Mouse (Mus musculus): ENCODE data around the gene Parp9. TPM values are rescaled to one million over a fixed set of nuclear protein-coding genes. Genes with fewer than 3 reads are reported as not detected.
A peak's percentile ranks its signal among the peaks of the same experiment; 100 is the strongest.
"Not testable (repeated sequence)": the region's sequence is repeated elsewhere in the genome, so short reads cannot be mapped to it uniquely, and the experiment has no call there.

Parp9 gene
- total RNA-seq, 1 experiment from 2014 or later: 14.3 TPM

- DNase-seq: no peak
Measured at GRCm38 (mm10) chr16:35924341-35924740, 13.9 kb upstream of the Parp9 start.

GRCm38 (mm10) chr16:35932179-35933055, 5.9 kb upstream of the Parp9 start:
- DNase-seq: no peak

DNA sequence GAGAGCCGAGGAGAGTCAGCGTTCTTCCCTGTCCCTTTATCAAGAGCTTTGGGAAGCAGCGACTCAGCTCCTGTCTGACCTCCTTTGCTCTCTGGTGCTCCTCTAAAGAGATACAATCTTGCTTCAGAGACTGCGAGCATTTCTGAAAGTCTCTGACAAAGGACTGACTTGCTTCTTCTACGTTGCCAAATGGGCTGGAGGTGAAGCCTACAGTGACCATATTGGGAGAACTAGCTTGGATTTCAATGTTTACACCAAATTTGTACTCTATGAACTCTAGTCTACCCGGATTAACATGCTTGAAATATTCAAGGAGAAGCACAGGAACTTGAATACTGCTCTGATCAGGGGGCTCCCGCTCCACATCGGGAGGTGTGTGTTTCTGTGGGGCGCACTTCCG, 5.1 kb upstream of the Parp9 start:
- DNase-seq: no peak

DNA sequence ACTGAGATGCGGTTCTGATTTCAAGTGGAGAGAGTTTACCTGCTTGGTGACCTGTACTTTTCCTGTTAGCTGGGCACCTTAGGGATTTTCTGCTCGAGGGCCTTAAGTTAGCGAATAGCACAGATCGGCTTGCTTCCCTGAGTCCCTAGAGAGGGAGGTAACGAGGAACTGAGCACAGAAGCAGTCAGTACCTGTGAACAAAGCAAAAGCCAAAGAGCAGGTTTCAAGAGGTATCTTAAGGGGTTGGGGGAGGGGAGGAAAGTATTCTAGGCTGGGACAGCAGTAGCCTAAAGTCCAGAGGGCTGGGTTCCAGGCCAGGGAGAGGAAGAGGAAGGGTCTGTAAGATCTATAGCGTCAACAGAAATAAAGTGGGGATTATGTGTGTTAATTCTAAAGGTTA, 991 bp downstream of the Parp9 start:
- no peak for DNase-seq

GRCm38 (mm10) chr16:35939690-35940089, 1.4 kb downstream of the Parp9 start:
- DNase-seq: peak; percentile 83

DNA sequence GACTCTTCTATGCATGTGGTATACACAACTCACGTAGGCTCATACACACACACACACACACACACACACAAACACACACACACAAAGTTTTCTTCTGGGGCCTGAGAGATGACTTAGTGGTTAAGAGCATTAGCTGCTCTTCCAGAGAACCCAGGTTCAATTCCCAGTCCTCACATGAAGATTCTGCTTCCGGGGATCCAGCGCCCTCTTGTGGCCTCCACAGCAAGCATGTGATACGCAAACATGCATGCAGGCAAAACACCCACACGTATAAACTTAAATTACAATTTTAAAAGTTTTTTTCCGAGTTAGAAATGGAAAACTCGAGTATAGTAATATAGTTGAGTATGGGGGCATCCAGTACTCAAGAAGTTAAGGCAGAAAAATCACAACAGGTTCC, 3.1 kb downstream of the Parp9 start:
- peak; percentile 9 for DNase-seq

DNA sequence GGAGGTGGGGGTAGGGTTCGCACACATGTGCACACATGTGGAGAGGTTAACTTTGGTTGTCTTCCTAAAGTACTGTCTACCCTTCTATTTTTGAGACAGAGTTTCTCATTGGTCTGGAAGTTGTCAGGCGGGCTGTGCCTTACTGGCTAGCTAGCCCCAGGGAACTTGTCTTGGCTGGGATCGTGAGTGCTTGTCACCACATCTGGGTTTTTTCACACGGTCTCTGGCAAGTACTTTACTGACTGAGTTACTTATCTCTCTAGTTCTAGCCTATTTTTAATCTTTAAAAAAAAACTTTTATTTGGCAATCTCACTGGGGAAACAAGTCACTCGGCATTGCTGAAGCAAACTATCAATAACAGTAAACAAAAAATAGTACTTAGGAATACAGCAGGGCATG, 11.0 kb downstream of the Parp9 start:
- no peak for DNase-seq

DNA sequence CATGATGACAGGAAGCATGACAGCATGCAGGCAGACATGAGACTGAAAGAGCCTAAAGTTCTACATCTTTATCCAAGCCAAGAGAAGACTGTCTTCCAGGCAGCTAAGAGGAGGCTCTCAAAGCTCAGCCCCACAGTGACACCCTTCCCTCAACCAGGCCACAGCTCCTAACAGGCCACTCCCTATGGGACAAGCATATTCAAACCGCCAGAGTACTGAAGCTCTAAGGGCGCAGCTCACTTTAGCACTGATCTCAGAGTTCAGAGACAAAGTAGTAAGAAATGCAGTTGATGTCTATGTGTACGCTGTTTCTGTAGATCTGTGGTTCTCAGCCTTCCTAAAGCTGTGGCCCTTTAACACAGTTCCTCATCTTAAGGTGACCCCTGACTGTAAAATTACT, 12.9 kb downstream of the Parp9 start:
- DNase-seq: no peak

- no peak for DNase-seq
Measured at GRCm38 (mm10) chr16:35952628-35953130, 14.4 kb downstream of the Parp9 start.

DNA sequence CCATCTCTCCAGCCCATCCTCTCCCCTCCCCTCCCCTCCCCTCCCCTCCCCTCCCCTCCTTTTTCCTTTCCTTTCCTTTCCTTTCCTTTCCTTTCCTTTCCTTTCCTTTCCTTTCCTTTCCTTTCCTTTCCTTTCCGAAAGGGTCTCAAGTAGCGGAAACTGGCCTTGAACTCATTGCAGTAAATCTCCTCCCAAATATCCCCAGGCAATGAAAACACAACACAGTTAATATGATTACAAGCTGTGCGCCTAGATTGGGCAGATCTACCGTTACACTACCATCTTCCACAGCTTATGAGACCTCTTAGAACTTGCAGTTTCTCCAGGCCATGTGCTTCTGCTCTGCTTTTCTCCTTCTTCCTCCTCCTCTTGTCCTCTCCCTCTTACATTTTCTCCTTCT, 27.7 kb downstream of the Parp9 start:
- not testable (repeated sequence) for DNase-seq

- no peak for DNase-seq
Measured at GRCm38 (mm10) chr16:35966411-35967115, 28.3 kb downstream of the Parp9 start.

GRCm38 (mm10) chr16:35967319-35967718, 29.0 kb downstream of the Parp9 start:
- DNase-seq: no peak

- DNase-seq: no peak
Measured at GRCm38 (mm10) chr16:35968149-35968548, 29.9 kb downstream of the Parp9 start.

DNA sequence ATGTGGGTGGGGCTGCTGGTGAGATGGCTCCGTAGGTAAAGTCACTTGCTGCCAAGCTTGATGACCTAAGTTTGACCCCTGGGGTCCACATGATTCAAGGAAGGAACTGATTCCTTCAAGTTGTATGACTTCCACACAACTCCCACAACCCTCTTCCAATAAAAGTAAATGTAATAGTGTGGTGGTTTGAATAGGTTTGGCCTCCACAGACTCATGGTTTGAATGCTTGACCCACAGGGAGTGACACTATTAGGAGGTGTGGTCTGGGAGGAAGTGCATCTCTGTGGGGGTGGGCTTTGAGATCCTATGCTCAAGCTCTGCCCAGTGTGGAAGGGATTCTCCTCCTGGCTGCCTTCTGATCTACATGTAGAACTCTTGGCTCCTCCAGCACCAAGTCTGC, 35.8 kb downstream of the Parp9 start:
- DNase-seq: no peak

DNA sequence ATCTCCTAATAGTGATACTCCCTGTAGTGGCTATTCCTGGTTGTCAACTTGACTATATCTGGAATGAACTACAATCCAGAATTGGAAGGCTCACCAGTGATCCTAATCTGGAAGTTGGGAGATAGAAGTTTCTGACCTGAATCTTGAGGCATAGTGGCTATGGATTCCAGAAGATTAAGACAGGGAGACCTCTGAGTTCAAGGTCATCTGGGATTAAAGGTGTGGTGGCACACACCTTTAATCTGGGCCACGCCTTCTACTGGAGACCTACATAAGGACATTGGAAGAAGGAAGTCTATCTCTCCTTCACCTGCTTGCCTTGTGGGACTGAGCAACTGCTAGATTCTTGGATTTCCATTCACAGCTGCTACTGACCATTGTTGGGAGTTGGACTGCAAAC, 40.2 kb downstream of the Parp9 start, which contains the start of gene Kpna1:
Gene Kpna1 (plus strand): TSS at position 301 of the 400 bp plus-strand sequence.
- DNase-seq: not testable (repeated sequence)

DNA sequence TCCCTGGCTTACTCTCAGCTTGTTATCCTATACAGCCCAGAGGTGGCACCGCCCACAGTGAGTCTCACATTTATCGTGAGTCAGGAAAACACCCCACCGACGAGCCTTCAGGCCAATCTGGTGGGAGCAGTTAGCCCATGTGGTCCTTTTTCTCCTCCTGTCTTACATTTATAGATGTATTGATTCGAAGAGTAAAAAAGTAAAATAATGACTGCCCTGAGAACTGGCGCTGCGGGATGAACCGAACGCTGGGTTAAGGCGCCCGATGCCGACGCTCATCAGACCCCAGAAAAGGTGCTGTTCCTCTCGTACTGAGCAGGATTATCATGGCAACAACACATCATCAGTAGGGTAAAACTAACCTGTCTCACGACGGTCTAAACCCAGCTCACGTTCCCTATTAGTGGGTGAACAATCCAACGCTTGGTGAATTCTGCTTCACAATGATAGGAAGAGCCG, 43.1 kb downstream of the Parp9 start:
- DNase-seq: peak; percentile 100

GRCm38 (mm10) chr16:35982506-35982901, 44.2 kb downstream of the Parp9 start:
- DNase-seq: no peak

DNA sequence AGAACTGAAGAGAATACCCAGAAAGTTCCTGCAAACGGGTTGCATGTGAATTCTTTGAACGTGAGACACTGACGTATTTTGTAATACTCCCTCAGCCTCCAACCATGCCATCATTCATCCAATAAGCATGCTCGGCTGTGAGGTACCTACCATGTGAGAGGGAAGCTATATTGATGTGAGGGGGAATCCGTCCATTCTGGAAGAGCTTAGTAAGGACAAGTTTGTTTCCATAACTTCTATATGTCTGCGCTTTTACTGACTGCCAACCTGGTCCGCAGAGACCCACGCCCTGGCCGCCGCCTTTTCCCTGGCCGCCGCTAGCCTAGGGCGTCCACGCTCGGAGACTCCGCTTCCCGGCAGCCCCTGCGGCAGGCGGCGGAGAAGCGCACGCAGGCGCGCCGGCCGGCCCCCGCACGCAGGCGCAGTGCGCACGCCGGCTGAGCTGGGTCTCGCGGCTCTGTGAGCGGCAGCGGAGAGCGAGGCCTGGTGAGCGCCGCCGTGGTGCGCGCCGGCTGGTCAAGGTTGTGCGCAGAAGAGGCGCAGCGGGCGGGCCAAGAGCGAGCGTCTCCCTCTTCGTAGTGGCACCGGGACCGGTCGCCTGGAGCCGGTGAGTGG, 44.7 kb downstream of the Parp9 start:
- DNase-seq: peak; percentile 93

DNA sequence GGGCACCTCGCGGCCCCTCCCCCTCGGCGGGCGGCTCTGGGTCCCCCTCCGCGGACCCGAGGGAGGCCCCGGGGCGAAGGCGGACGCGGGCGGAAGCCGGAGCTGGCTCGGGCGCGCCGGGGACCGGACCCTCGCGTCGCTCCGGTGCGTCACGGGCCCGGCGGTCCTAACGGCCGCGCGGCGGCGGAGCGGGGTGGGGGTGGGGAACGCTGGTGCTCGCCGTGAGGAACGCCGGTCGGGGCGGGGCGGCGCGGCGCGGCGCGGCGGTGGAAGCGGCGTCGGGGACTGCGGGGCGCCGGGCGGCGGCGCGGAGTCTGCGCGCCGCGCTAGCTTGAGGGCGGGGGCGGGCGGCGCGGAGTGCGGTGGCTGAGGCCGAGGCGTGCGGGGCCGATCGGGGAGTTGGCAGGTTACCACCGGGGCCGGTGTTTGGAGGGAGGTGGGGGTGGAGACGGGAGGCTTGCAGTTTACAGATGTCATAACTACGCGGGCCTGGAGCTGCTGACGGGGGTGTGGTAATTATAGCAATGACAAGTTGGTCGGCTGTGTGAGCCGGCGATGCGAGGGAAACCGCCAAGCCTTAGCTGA, 45.3 kb downstream of the Parp9 start:
- DNase-seq: peak; percentile 62

GRCm38 (mm10) chr16:35984471-35984870, 46.2 kb downstream of the Parp9 start:
- DNase-seq: no peak

GRCm38 (mm10) chr16:35987930-35988329, 49.7 kb downstream of the Parp9 start:
- DNase-seq: no peak

GRCm38 (mm10) chr16:35992391-35992790, 54.1 kb downstream of the Parp9 start:
- no peak for DNase-seq
